In the genomic region with DNA sequence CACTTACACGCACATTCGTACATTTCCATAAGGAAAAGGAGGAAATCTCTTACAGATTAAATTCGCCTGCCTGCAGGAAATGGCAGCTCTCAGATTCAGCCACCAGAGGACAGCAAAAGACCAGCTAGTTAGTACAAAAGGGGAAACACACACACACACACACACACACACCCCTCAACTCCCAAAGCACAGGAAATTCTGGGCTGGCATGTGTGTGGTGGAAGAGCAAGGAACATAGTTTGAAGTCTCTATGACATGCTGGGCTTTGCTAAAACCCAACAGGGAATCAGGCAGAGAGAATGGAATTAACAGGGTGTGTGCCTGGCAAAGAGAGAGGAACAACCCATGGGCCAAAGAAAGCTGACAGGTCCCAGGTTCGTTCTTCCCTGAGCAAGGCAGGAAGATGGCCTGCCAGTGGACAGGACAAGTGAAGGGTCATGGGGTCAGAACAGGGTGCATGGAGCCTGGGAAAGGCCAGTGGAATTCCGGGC, we compare ENCODE assay signal across 7 mouse cellular contexts. TPM values are rescaled to one million over a fixed set of nuclear protein-coding genes. Genes with fewer than 3 reads are reported as not detected.
DNase-seq lines count a peak whose midpoint lies in the region; ATAC-seq and TF ChIP-seq lines count a peak whose summit lies in the region.

No protein-coding gene starts in this region.

- peaks cover 17% of the 10 kb centered on the region for H3K4me1 ChIP-seq in testis, adult 2 months (ENCODE audit: control insufficient read depth, insufficient read depth, low read length)
- H3K4me1 ChIP-seq in kidney, embryonic 16.5 days (ENCODE audit: insufficient read depth, low read length): peaks cover 44% of the 10 kb centered on the region
- peaks cover 45% of the 10 kb centered on the region for H3K4me1 ChIP-seq in lung, embryonic 15.5 days
- H3K4me1 ChIP-seq in stomach, embryonic 15.5 days: peaks cover 43% of the 10 kb centered on the region

- H3K36me3 ChIP-seq in testis, adult 2 months (ENCODE audit: control insufficient read depth, insufficient read depth, low read length): no peaks in the 10 kb centered on the region
- no peaks in the 10 kb centered on the region for H3K36me3 ChIP-seq in kidney, embryonic 16.5 days (ENCODE audit: insufficient read depth, low read length)
- no peaks in the 10 kb centered on the region for H3K36me3 ChIP-seq in lung, embryonic 15.5 days
- no peaks in the 10 kb centered on the region for H3K36me3 ChIP-seq in stomach, embryonic 15.5 days

- peak overlapping the region; percentile 79 for H3K4me3 ChIP-seq in testis, adult 2 months (ENCODE audit: control insufficient read depth, low read depth, low read length)
- no peak overlapping the region for H3K4me3 ChIP-seq in kidney, embryonic 16.5 days (ENCODE audit: low read length)
- no peak overlapping the region for H3K4me3 ChIP-seq in lung, embryonic 15.5 days
- H3K4me3 ChIP-seq in stomach, embryonic 15.5 days (replicated peaks): no peak overlapping the region

- no peak overlapping the region for H3K4me2 ChIP-seq in kidney, embryonic 16.5 days (replicated peaks; ENCODE audit: low read depth, low read length)
- H3K4me2 ChIP-seq in lung, embryonic 15.5 days: no peak overlapping the region
- no peak overlapping the region for H3K4me2 ChIP-seq in stomach, embryonic 15.5 days

- TF ChIP-seq POLR2A in testis, adult 2 months (IDR thresholded peaks at IDR 0.05; ENCODE audit: control insufficient read depth, low read depth, low read length): no peak

- ATAC-seq in kidney, embryonic 16.5 days (ENCODE audit: low FRiP score, low TSS enrichment): no peak
- ATAC-seq in lung, embryonic 15.5 days (ENCODE audit: borderline replicate concordance, extremely low read depth, low FRiP score, low TSS enrichment): no peak
- ATAC-seq in stomach, embryonic 15.5 days (ENCODE audit: insufficient read depth, low FRiP score, low read depth): no peak

- TF ChIP-seq CTCF in testis, adult 2 months (IDR thresholded peaks at IDR 0.05; ENCODE audit: control insufficient read depth, insufficient read depth, insufficient replicate concordance, low read depth, low read length): no peak

- H3K27ac ChIP-seq in testis, adult 2 months (ENCODE audit: control insufficient read depth, insufficient read depth, low read depth, low read length): peak overlapping the region; percentile 64; the same call in 1 of the 2 replicates
- H3K27ac ChIP-seq in kidney, embryonic 16.5 days (ENCODE audit: low read length): peak overlapping the region; percentile 48
- H3K27ac ChIP-seq in lung, embryonic 15.5 days: peak overlapping the region; percentile 88
- H3K27ac ChIP-seq in stomach, embryonic 15.5 days: peak overlapping the region; percentile 73

- 53% methylated on average over 5 of the region's 5 CpGs for WGBS in kidney, embryonic 16.5 days
- WGBS in lung, embryonic 15.5 days: 33% methylated on average over 5 of the region's 5 CpGs
- 56% methylated on average over 5 of the region's 5 CpGs for WGBS in stomach, embryonic 15.5 days

- no peak overlapping the region for H3K9ac ChIP-seq in kidney, embryonic 16.5 days (replicated peaks; ENCODE audit: low read length)
- H3K9ac ChIP-seq in lung, embryonic 15.5 days: no peak overlapping the region
- no peak overlapping the region for H3K9ac ChIP-seq in stomach, embryonic 15.5 days

- no peak for DNase-seq in testis, postnatal 14 days (ENCODE audit: low spot score)
- peak; percentile 84 for DNase-seq in brain, adult 2 months (ENCODE audit: low read depth, low spot score)
- DNase-seq in heart, adult 11 months: peak; percentile 97

- no peaks in the 10 kb centered on the region for H3K27me3 ChIP-seq in testis, adult 2 months (ENCODE audit: control insufficient read depth, insufficient read depth, low read length)
- H3K27me3 ChIP-seq in kidney, embryonic 16.5 days (ENCODE audit: insufficient read depth, low read length): no peaks in the 10 kb centered on the region
- no peaks in the 10 kb centered on the region for H3K27me3 ChIP-seq in lung, embryonic 15.5 days
- H3K27me3 ChIP-seq in stomach, embryonic 15.5 days (replicated peaks): no peaks in the 10 kb centered on the region

- no peaks in the 10 kb centered on the region for H3K9me3 ChIP-seq in kidney, embryonic 16.5 days (ENCODE audit: low read length)
- H3K9me3 ChIP-seq in lung, embryonic 15.5 days: no peaks in the 10 kb centered on the region
- no peaks in the 10 kb centered on the region for H3K9me3 ChIP-seq in stomach, embryonic 15.5 days

RNA-seq across cellular contexts. Expression of gene Ppif, which starts 13.8 kb away (rescaled TPM):
- 11.6 and 12.5 TPM in 2 replicates for polyA plus RNA-seq in testis, adult 2 months (2012; rRNA removed)
- 42.4 and 55.5 TPM in 2 replicates for polyA plus RNA-seq in kidney, embryonic 16.5 days (2015; fragmentation: Nextera tagmentation; extraction: Ambion mirVana)
- polyA plus RNA-seq in lung, embryonic 15.5 days (2015; fragmentation: Nextera tagmentation; extraction: Ambion mirVana): 23.1 and 24.3 TPM in 2 replicates
- 47.7 and 48.5 TPM in 2 replicates for polyA plus RNA-seq in stomach, embryonic 15.5 days (2015; fragmentation: Nextera tagmentation; extraction: Ambion mirVana)
